Mouse (Mus musculus) midbrain, embryonic 10.5 days (tissue): ENCODE data around the gene Mettl13. TPM values are rescaled to one million over a fixed set of nuclear protein-coding genes. Genes with fewer than 3 reads are reported as not detected.
A peak's percentile ranks its signal among the peaks of the same experiment; 100 is the strongest.

Experiments
- DNase-seq: peaks from one replicate; pipeline ENCODE4 v3.0.0-alpha.2; 2017; ENCODE audit warnings: low spot score
- H3K27ac ChIP-seq: fragments of 300-500 bp; sonication (generic); replicated peaks from 2 replicates; pipeline ENCODE4 v1.5.1; 2016; ENCODE audit warnings: mild to moderate bottlenecking
- H3K27me3 ChIP-seq: fragments of 300-500 bp; sonication (generic); 2 replicates; pipeline ENCODE4 v1.6.1; 2016; ENCODE audit warnings: low read depth, mild to moderate bottlenecking; ENCODE audit not compliant: poor library complexity, severe bottlenecking
- H3K36me3 ChIP-seq: fragments of 300-500 bp; sonication (generic); 2 replicates; pipeline ENCODE4 v1.6.1; 2016; ENCODE audit warnings: mild to moderate bottlenecking, moderate library complexity
- H3K4me1 ChIP-seq: fragments of 300-500 bp; sonication (generic); 2 replicates; pipeline ENCODE4 v1.6.1; 2016
- H3K4me3 ChIP-seq: fragments of 300-500 bp; sonication (generic); 2 replicates; pipeline ENCODE4 v1.5.1; 2016; ENCODE audit warnings: mild to moderate bottlenecking, moderate library complexity
- H3K9me3 ChIP-seq: fragments of 300-500 bp; sonication (generic); replicated peaks from 2 replicates; pipeline ENCODE4 v1.6.1; 2016; ENCODE audit warnings: mild to moderate bottlenecking
- WGBS: fragments of 180-500 bp; shearing (Covaris S2); methylation state at CpG from one replicate; pipeline ENCODE4 v1.1.7; 2016; 5-methylcytosine and 5-hydroxymethylcytosine counted together
- polyA plus RNA-seq: library from polyadenylated mRNA; unstranded; fragments of >200 nt; fragmentation: Nextera tagmentation; extraction: Ambion mirVana; gene quantifications from 2 replicates; pipeline ENCODE4 v1.2.1, GENCODE M21; 2016

Gene Mettl13
- 26.7 and 28.5 TPM in 2 replicates for polyA plus RNA-seq

DNA sequence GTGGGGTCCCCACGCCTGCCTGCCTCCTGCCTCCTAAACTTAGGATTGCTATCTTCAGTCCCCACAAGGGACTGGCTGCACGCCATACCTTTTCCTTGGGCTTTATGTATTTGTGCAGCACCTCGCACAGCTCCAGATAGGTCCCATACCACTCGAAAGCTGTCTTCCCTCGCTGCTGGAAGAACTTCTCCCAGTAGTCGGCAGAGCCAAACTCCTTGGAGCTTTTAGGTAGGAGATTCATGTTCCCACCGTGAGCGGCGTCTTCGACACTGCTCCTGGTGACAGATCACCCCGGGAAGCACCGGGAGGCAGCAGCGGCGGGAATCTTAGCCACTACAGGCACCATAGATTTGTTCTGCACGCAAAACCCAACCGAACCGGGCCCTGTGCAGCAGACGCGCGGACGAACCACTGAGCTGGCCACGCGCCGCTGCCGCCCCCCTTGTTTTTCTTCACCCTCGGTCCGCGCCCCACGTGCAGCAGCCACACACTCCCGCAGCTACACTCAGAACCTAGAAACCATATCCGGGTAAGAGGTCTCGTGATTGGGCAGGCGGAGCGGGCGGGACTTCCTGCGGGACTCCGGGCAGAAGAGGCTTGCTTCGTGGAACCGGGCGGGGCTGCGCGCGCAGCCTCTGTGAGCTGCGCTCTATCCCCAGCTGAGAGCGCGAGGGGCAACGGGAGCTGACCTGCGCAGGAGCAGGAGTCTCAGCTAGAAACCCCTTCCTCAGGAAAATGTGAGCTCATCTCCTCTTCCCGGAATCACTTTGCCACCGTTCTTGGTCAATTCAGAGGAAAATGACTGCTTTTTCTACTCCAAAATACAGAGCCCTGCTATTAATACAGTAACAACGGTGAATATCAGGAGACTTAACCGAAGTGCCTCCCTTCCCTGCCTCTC, at the start of gene Mettl13:
Mettl13 (minus strand) TSS at position 536 of the 901 bp plus-strand sequence.
- no peaks in the 10 kb centered on the region for H3K9me3 ChIP-seq
- H3K27me3 ChIP-seq, result no peaks in the 10 kb centered on the region
- DNase-seq, result peak; percentile 97
- peak within 1 kb of the TSS; percentile 76 for H3K27ac ChIP-seq
- peaks cover 21% of the 10 kb centered on the region for H3K4me1 ChIP-seq
- WGBS, result under 1% methylated on average over 52 of the region's 52 CpGs
- H3K36me3 ChIP-seq, result peaks cover 31% of the 10 kb centered on the region
- peak within 1 kb of the TSS; percentile 63 for H3K4me3 ChIP-seq

- no peak for DNase-seq
- Histone ChIP-seq H3K27ac (no peak overlapping the region), H3K4me1 (no peaks in the 10 kb centered on the region), H3K36me3 (peaks cover 33% of the 10 kb centered on the region), H3K27me3 (no peaks in the 10 kb centered on the region), H3K4me3 (no peak overlapping the region), H3K9me3 (no peaks in the 10 kb centered on the region)
- 87% methylated on average over 3 of the region's 3 CpGs for WGBS
These were observed 49.2 kb upstream of the Mettl13 start for GRCm38 (mm10) chr1:162597379-162598102.

GRCm38 (mm10) chr1:162590415-162590997, 42.2 kb upstream of the Mettl13 start:
- H3K4me1 ChIP-seq, result peaks cover 18% of the 10 kb centered on the region
- H3K9me3 ChIP-seq, result no peaks in the 10 kb centered on the region
- H3K36me3 ChIP-seq, result peaks cover 8% of the 10 kb centered on the region
- no peak overlapping the region for H3K4me3 ChIP-seq
- 84% methylated on average over 8 of the region's 8 CpGs for WGBS
- no peak overlapping the region for H3K27ac ChIP-seq
- no peak for DNase-seq
- no peaks in the 10 kb centered on the region for H3K27me3 ChIP-seq

- peak; percentile 79 for DNase-seq
- peak overlapping the region; percentile 79 for H3K27ac ChIP-seq
- H3K27me3 ChIP-seq, result no peaks in the 10 kb centered on the region
- peaks cover 8% of the 10 kb centered on the region for H3K36me3 ChIP-seq
- H3K9me3 ChIP-seq, result no peaks in the 10 kb centered on the region
- peaks cover 18% of the 10 kb centered on the region for H3K4me1 ChIP-seq
- 6% methylated on average over 9 of the region's 9 CpGs for WGBS
- H3K4me3 ChIP-seq, result peak overlapping the region; percentile 12
These were observed 41.1 kb upstream of the Mettl13 start for GRCm38 (mm10) chr1:162589443-162589842.

DNA sequence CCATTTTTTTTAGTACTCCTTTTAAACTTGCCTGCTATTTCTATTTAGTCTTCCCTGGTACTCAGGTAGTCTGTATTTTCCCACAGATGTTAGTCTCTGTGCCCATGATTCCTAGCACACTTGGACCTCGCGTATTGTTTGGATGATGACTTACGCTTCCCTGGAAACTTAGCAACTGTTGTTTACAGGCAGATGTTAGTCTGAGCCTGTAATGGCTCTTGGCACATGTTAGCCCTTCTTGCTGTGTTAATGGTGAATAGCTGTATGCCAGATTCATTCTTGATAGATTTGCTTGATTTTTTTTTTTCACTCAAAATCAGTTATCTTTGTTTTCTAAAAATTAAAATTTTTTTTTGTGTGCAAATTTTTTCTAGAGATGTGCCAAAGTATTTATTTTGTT, 40.3 kb upstream of the Mettl13 start:
- Histone ChIP-seq H3K27ac (peak overlapping the region; percentile 79), H3K9me3 (no peaks in the 10 kb centered on the region), H3K27me3 (no peaks in the 10 kb centered on the region), H3K4me3 (no peak overlapping the region), H3K4me1 (peaks cover 18% of the 10 kb centered on the region), H3K36me3 (peaks cover 11% of the 10 kb centered on the region)
- DNase-seq, result no peak
- 83% methylated on average over 3 of the region's 3 CpGs for WGBS

DNA sequence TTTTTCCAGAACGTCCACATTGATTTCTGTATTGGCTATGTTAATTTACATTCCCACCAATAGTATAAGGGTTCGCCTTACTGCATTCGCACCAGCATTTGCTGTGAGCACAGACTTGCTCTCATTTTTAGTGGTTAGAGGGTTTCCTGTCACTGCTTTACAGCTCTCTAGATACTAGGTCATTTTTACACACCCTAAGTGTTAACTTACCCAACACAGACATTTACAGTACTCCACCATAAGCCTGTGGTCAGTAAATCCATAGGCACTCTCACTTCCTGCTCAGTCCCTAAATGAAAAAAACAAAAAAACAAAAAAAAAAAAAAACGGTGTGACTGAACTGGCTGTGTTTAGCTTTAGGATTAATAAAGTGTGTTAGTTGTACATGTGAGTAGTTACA, 37.9 kb upstream of the Mettl13 start:
- Histone ChIP-seq H3K4me3 (no peak overlapping the region), H3K27ac (no peak overlapping the region), H3K27me3 (no peaks in the 10 kb centered on the region), H3K4me1 (peaks cover 18% of the 10 kb centered on the region), H3K36me3 (peaks cover 21% of the 10 kb centered on the region), H3K9me3 (no peaks in the 10 kb centered on the region)
- WGBS, result 84% methylated on average over 4 of the region's 4 CpGs
- DNase-seq, result no peak

- no peak overlapping the region for H3K4me3 ChIP-seq
- no peaks in the 10 kb centered on the region for H3K27me3 ChIP-seq
- peaks cover 41% of the 10 kb centered on the region for H3K36me3 ChIP-seq
- no peak for DNase-seq
- WGBS, result 95% methylated on average over 2 of the region's 2 CpGs
- H3K9me3 ChIP-seq, result no peaks in the 10 kb centered on the region
- H3K27ac ChIP-seq, result no peak overlapping the region
- no peaks in the 10 kb centered on the region for H3K4me1 ChIP-seq
These were observed 34.5 kb upstream of the Mettl13 start for GRCm38 (mm10) chr1:162582884-162583283.

GRCm38 (mm10) chr1:162575098-162575497, 26.7 kb upstream of the Mettl13 start:
- DNase-seq, result no peak
- no peaks in the 10 kb centered on the region for H3K27me3 ChIP-seq
- no peak overlapping the region for H3K4me3 ChIP-seq
- H3K9me3 ChIP-seq, result peaks cover 6% of the 10 kb centered on the region; the same call in 1 of the 2 replicates
- 96% methylated on average over 3 of the region's 3 CpGs for WGBS
- H3K27ac ChIP-seq, result no peak overlapping the region
- H3K36me3 ChIP-seq, result peaks cover 58% of the 10 kb centered on the region
- peaks cover 8% of the 10 kb centered on the region for H3K4me1 ChIP-seq

- Histone ChIP-seq H3K9me3 (peaks cover 6% of the 10 kb centered on the region; the same call in 1 of the 2 replicates), H3K36me3 (peaks cover 21% of the 10 kb centered on the region), H3K27me3 (no peaks in the 10 kb centered on the region), H3K4me1 (peaks cover 27% of the 10 kb centered on the region), H3K4me3 (peak overlapping the region; percentile 93), H3K27ac (peak overlapping the region; percentile 95)
- WGBS, result under 1% methylated on average over 46 of the region's 46 CpGs
- no peak for DNase-seq
These were observed 22.7 kb upstream of the Mettl13 start for GRCm38 (mm10) chr1:162570931-162571601.

DNA sequence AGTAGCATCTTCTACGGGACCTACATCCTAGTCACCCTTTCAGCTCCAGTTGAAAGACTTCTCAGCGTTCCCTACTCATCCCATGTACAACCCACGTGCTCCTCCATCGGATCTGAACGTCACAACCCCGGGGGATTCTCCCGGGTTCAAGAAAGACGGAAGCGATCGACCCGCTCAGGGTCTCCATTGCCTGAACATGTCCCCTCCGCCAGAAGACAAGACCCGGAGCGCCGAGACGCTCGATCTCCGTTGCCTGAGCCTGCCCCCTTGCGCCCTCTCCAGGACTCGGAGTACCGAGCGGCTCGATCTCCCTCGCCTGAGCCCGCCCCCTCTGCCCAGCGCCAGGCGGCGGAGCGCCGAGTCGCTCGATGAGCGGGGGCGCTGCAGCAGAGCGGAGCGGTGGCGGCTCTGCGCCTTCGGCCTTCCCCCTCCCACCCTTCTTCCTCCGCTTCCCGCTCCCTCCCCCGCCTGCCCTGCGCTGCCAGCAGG, 22.0 kb upstream of the Mettl13 start, which contains the start of gene Vamp4:
Vamp4 (plus strand) TSS at position 256 of the 489 bp plus-strand sequence.
- WGBS, result 0% methylated on average over 39 of the region's 43 CpGs
- peak within 1 kb of the TSS; percentile 93 for H3K4me3 ChIP-seq
- peak; percentile 99 for DNase-seq
- H3K27me3 ChIP-seq, result no peaks in the 10 kb centered on the region
- H3K9me3 ChIP-seq, result peaks cover 6% of the 10 kb centered on the region; the same call in 1 of the 2 replicates
- peak within 1 kb of the TSS; percentile 95 for H3K27ac ChIP-seq
- peaks cover 27% of the 10 kb centered on the region for H3K4me1 ChIP-seq
- H3K36me3 ChIP-seq, result peaks cover 13% of the 10 kb centered on the region

DNA sequence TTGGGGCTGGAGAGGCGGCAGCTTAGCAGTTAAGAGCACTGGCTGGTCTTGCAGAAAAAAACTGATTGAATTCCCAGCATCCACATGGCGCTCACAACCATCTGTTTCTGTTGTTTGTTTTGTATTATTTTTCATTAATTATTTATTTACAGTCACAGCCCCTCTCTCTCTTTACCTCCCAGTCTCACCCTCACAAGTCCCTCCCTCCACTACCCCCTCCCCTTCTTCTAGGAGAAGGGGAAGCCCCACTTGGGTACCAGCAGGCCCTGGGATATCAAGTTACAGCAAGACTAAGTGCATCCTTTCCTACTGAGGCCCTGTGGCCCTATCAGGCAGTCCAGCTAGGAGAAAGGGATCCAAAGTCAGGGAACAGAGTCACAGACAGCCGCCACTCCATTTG, 19.0 kb upstream of the Mettl13 start:
- Histone ChIP-seq H3K4me1 (peaks cover 27% of the 10 kb centered on the region), H3K27me3 (no peaks in the 10 kb centered on the region), H3K4me3 (no peak overlapping the region), H3K27ac (no peak overlapping the region), H3K36me3 (no peaks in the 10 kb centered on the region), H3K9me3 (no peaks in the 10 kb centered on the region)
- DNase-seq, result no peak
- 45% methylated on average over 3 of the region's 3 CpGs for WGBS

- Histone ChIP-seq H3K4me3 (no peak overlapping the region), H3K27ac (no peak overlapping the region), H3K27me3 (no peaks in the 10 kb centered on the region), H3K9me3 (no peaks in the 10 kb centered on the region), H3K4me1 (peaks cover 19% of the 10 kb centered on the region), H3K36me3 (no peaks in the 10 kb centered on the region)
- WGBS, result 62% methylated on average over 3 of the region's 3 CpGs
- no peak for DNase-seq
These were observed 16.6 kb upstream of the Mettl13 start for GRCm38 (mm10) chr1:162564992-162565391.
